Mouse (Mus musculus) heart, embryonic 14.5 days (tissue): ENCODE measurements around the gene Cnga3. TPM values are rescaled to one million over a fixed set of nuclear protein-coding genes. Genes with fewer than 3 reads are reported as not detected.

ENCODE experiments used
- ATAC-seq: fragments of 200-750 bp; cut with Nextera tagmentation; 2 replicates; pipeline ENCODE4 v1.8.0; 2017; ENCODE audit warnings: low read depth, moderate TSS enrichment; ENCODE audit not compliant: insufficient number of reproducible peaks, insufficient read depth, low FRiP score
- H3K27ac ChIP-seq, 2 experiments: fragments of 200-500 bp in 1 of 2; fragments of 300-500 bp in 1 of 2; sonication (generic) in 1 of 2; replicated peaks in 1 of 2; 2 replicates each; pipeline ENCODE4 v1.5.1; 2012 to 2014; ENCODE audit warnings: low read depth in 2 of 2, low read length in 2 of 2, control low read depth in 1 of 2, mild to moderate bottlenecking in 1 of 2, mixed read lengths in 1 of 2; ENCODE audit not compliant: control insufficient read depth in 1 of 2, insufficient read depth in 1 of 2
- H3K27me3 ChIP-seq: fragments of 300-500 bp; sonication (generic); 2 replicates; pipeline ENCODE4 v1.6.1; 2014; ENCODE audit warnings: mild to moderate bottlenecking, low read length, control low read depth; ENCODE audit not compliant: control insufficient read depth, insufficient read depth
- H3K36me3 ChIP-seq: fragments of 300-500 bp; sonication (generic); 2 replicates; pipeline ENCODE4 v1.6.1; 2014; ENCODE audit warnings: mild to moderate bottlenecking, control low read depth, low read length, mixed read lengths; ENCODE audit not compliant: control insufficient read depth, insufficient read depth
- H3K4me1 ChIP-seq, 2 experiments: fragments of 200-500 bp in 1 of 2; fragments of 300-500 bp in 1 of 2; sonication (generic) in 1 of 2; 2 replicates each; pipeline ENCODE4 v1.6.1; 2012 to 2014; ENCODE audit warnings: low read length in 2 of 2, control low read depth in 1 of 2, mixed read lengths in 1 of 2; ENCODE audit not compliant: control insufficient read depth in 2 of 2, insufficient read depth in 2 of 2
- H3K4me2 ChIP-seq: fragments of 300-500 bp; sonication (generic); 2 replicates; pipeline ENCODE4 v1.6.1; 2014; ENCODE audit warnings: mild to moderate bottlenecking, low read length
- H3K4me3 ChIP-seq, 2 experiments: fragments of 200-500 bp in 1 of 2; fragments of 300-500 bp in 1 of 2; sonication (generic) in 1 of 2; 2 replicates each; pipeline ENCODE4 v1.5.1; 2012 to 2014; ENCODE audit warnings: low read length in 2 of 2, mild to moderate bottlenecking in 2 of 2, control low read depth in 1 of 2, low read depth in 1 of 2, moderate library complexity in 1 of 2; ENCODE audit not compliant: control insufficient read depth in 1 of 2, insufficient read depth in 1 of 2
- H3K9ac ChIP-seq: fragments of 300-500 bp; sonication (generic); 2 replicates; pipeline ENCODE4 v1.6.1; 2014; ENCODE audit warnings: mild to moderate bottlenecking, low read length
- H3K9me3 ChIP-seq: fragments of 300-500 bp; sonication (generic); 2 replicates; pipeline ENCODE4 v1.6.1; 2016; ENCODE audit warnings: low read length, control low read depth; ENCODE audit not compliant: control insufficient read depth
- WGBS: fragments of 180-500 bp; shearing (Covaris S2); extraction: QIAGEN DNeasy Blood & Tissue Kit; methylation state at CpG from one replicate; pipeline ENCODE4 v1.1.7; 2014; 5-methylcytosine and 5-hydroxymethylcytosine counted together
- polyA plus RNA-seq: library from polyadenylated mRNA; unstranded; fragments of >200 nt; fragmentation: Nextera tagmentation; extraction: Ambion mirVana; gene quantifications from 2 replicates; pipeline ENCODE4 v1.2.1, GENCODE M21; 2014

The Cnga3 gene
- polyA plus RNA-seq, 1 experiment from 2014 or later, result not detected

DNA sequence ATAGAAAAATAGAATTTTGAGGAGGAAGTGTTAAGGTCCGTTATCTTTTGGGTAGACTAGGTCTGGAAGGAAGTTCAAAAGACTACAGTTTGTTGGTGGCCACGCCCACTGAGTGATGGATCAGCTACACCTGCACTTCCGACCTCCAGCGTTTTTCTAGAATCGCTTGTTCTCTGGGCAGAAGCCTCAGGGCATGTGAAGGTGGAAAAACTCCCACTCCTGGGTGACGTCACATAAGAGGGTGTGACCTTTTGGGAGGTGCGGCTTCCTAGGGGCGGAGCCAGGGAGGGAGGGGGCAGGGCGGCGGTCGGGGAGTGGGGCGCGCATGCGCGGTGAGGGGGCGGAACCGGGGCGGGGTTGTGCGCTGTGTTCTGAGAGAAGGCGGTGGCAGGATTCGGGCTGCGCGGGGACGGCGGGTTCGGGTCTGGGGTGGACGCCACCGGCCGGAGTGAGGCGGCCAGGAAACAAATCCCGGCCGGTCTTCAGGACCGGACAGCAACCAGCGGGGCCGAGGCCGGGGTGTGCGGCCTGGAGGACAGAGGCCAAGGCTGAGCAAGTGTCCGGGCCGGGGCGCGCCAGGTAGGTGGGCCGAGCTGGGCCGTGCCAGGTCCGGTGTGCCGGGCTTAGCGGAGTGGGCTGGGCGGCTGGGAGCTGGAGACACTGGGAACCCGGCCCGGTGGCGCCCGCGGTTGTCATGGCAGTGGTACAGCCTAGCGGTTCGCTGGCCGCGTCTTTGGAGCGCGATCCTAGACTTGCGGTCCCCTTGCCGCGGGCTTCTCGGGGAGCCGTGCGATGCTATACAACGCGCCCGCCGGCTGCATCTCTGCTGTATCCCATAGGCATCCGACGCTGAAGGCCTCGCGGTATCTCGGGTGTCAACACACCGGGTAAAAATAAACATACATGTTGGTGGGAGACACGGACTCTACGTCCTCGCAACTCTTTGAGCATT lies 85.6 kb downstream of the Cnga3 start, which contains the start of gene Inpp4a:
Gene Inpp4a, plus strand, starts transcription at position 326 of the 952 bp plus-strand sequence.
- Histone ChIP-seq H3K9ac (peak within 1 kb of the TSS; percentile 94), H3K27ac (peak within 1 kb of the TSS; percentile 22 to 64; a peak in 2 of 4 replicates), H3K9me3 (no peaks in the 10 kb centered on the region), H3K4me1 (peaks cover 5% of the 10 kb centered on the region in 2 experiments; a peak in 2 of 4 replicates), H3K4me3 (peak within 1 kb of the TSS; percentile 91 to 95), H3K27me3 (no peaks in the 10 kb centered on the region), H3K4me2 (peak within 1 kb of the TSS; percentile 83), H3K36me3 (no peaks in the 10 kb centered on the region)
- WGBS, result under 1% methylated on average over 77 of the region's 77 CpGs
- peak; percentile 89 for ATAC-seq

DNA sequence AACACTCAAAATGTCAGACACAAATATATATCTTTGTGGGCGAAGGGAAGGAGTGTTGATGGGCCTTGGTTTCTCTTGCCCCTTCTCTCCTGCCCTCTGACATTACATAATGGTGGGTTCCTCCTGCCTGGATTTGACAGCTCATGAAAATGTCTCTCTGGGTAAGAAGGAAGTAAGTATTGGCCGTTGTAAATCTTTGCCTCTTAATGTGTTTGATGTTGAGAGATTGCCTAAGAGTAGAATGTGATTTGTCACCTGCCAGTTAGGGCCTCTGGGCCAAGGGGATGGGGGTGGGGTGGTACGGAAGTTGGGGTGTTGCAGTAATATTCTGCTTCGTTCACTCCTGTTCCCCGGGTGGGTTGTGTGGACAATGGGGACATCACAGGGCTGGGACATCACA lies 86.4 kb downstream of the Cnga3 start:
- H3K9ac ChIP-seq, result peak overlapping the region; percentile 94
- no peak overlapping the region for H3K27ac ChIP-seq
- H3K36me3 ChIP-seq, result no peaks in the 10 kb centered on the region
- H3K4me1 ChIP-seq, result peaks cover 5% of the 10 kb centered on the region in 2 experiments; a peak in 2 of 4 replicates
- 65% methylated on average over 5 of the region's 5 CpGs for WGBS
- ATAC-seq, result no peak
- peak overlapping the region; percentile 83 for H3K4me2 ChIP-seq
- no peaks in the 10 kb centered on the region for H3K9me3 ChIP-seq
- H3K4me3 ChIP-seq, result peak overlapping the region; percentile 91 to 95
- H3K27me3 ChIP-seq, result no peaks in the 10 kb centered on the region

DNA sequence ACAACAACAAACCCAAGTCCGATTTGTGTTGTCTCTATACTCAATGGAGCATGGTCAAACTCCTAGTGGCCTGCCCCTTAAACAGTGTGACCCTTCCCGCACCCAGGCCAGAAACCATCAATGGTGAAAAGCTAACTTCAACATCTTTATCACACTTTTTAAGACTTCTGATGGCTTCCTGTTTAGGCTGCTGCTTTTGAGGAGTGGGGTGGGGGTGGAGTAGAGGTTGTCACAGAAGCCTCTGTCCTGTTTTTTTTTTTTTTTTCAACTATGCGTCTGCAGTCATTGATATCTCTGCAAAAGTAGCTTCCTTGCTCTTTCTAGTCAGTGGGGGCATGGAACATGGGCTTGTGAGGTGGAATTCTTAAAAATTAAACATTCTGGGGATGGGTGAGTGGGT lies 88.6 kb downstream of the Cnga3 start:
- H3K27me3 ChIP-seq, result no peaks in the 10 kb centered on the region
- ATAC-seq, result no peak
- no peak overlapping the region for H3K4me3 ChIP-seq
- H3K9me3 ChIP-seq, result no peaks in the 10 kb centered on the region
- 71% methylated on average over 3 of the region's 3 CpGs for WGBS
- H3K36me3 ChIP-seq, result no peaks in the 10 kb centered on the region
- H3K4me2 ChIP-seq, result no peak overlapping the region
- no peak overlapping the region for H3K27ac ChIP-seq
- peaks cover 5% of the 10 kb centered on the region in 2 experiments; a peak in 2 of 4 replicates for H3K4me1 ChIP-seq
- H3K9ac ChIP-seq, result no peak overlapping the region

DNA sequence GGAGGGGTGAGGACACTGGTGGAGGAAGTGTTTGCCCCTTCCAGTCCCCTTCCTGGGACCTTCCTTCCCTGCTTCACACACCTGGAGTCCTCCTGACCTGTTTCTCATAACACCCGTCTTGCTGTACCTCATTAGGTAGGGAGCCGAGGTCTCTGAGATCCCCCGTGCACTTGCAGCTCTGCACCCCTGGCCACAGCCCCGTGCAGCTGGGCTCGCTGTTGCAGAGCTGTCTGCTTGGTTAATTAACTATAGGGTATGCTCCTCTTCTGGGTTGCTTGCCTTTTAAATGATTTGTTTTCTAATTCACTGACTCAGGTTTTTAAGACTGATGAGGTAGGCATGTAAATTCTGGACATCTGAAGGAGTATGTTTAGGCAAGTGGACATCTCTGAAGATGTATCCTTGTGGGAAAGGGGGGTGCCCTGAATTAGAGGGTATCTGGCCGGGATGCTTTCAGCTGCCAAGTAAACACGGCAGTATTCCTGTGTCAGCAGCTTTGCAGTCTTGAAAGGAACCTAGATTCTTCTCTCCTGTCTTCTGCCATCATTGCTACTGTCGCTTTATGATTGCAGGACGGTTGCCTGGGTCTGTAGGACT lies 91.6 kb downstream of the Cnga3 start:
- Histone ChIP-seq H3K4me2 (no peak overlapping the region), H3K4me3 (no peak overlapping the region), H3K36me3 (no peaks in the 10 kb centered on the region), H3K27me3 (no peaks in the 10 kb centered on the region), H3K4me1 (peaks cover under 1 to 2% of the 10 kb centered on the region in 2 experiments; a peak in 2 of 4 replicates), H3K9ac (no peak overlapping the region), H3K27ac (no peak overlapping the region), H3K9me3 (0 out of 2 replicates have a peak, but pooled peaks cover 4% of the 10 kb centered on the region)
- WGBS, result 81% methylated on average over 9 of the region's 9 CpGs
- ATAC-seq, result no peak

DNA sequence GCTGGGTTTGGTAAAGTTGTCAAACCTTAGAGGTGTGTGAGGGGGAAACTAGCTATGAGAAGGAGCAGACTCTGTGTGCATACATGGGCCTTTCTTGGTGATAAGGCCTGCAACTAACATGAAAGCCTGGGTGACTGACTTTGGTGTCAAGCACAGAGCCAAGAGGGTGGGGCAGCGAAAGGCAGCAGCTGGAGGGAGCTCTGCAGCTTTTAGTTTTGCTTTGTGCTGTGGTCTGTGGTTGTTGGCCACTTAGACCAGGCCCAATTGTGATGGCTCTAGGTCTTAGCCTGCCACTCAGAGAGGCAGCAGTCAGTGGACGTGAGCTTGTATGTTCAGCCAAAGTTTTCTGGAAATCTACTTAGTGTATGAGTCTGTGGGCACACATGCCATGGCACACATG lies 93.4 kb downstream of the Cnga3 start:
- H3K9ac ChIP-seq, result no peak overlapping the region
- no peak overlapping the region for H3K4me2 ChIP-seq
- 0 out of 2 replicates have a peak, but pooled peaks cover 4% of the 10 kb centered on the region for H3K9me3 ChIP-seq
- H3K4me3 ChIP-seq, result no peak overlapping the region
- 90% methylated on average over 2 of the region's 2 CpGs for WGBS
- ATAC-seq, result no peak
- no peaks in the 10 kb centered on the region for H3K27me3 ChIP-seq
- no peak overlapping the region for H3K27ac ChIP-seq
- peaks cover 4% of the 10 kb centered on the region in 2 experiments; a peak in 3 of 4 replicates for H3K4me1 ChIP-seq
- no peaks in the 10 kb centered on the region for H3K36me3 ChIP-seq

DNA sequence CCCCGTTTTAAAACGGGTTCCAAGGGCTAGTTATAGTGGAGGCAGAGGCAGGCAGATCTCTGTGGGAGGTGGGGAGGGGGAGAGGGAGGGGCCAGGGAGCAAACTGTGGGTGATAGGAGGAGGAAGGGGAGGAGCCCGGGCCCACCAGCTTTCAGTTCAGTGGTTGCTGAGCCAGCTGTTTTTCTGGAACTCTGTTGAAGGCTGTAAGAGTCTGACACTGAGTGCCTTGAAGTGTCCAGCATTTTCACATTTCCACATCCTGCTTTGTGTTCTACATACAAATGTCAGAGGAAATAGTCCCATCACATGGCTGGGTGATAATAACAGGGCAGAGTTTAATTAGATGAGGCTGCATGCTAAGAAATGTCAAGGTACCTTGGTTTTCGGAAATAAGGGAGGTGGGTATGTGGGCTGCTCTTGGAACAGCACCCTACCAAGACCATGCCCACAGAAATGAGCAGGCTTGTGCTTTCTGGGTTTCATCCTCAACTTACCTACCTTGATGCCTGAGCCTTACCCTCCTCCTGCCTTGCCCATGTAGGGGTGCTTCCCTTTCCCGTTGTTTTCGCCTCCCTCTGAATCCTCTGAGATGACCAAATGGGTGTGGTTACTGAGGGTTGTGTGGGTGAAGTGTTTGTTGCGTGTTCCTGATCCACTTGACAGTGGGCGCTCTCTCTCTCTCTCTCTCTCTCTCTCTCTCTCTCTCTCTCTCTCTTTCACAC lies 93.9 kb downstream of the Cnga3 start:
- no peak overlapping the region for H3K4me3 ChIP-seq
- ATAC-seq, result no peak
- WGBS, result 81% methylated on average over 8 of the region's 8 CpGs

DNA sequence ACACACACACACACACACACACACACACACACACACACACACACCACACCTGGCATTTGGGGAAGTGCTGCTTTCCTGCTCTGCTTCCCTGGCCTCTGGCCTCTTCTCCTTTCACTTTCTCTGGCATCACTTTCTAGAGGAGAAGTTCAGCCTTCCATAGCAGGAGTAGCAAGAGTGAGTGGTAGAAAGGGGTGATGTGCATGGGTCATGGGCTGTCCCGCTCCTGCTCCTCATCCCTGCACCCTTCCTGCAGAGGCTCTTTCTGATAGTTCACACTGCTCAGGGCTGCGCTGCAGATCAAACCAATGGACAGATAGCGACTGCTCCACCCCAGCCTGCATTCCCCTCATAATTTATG lies 94.5 kb downstream of the Cnga3 start:
- WGBS, result 66% methylated on average over 3 of the region's 3 CpGs
- H3K4me2 ChIP-seq, result no peak overlapping the region
- no peak overlapping the region for H3K9ac ChIP-seq
- no peaks in the 10 kb centered on the region for H3K27me3 ChIP-seq
- H3K9me3 ChIP-seq, result 0 out of 2 replicates have a peak, but pooled peaks cover 4% of the 10 kb centered on the region
- no peak overlapping the region for H3K27ac ChIP-seq
- H3K4me3 ChIP-seq, result no peak overlapping the region
- ATAC-seq, result no peak
- H3K4me1 ChIP-seq, result peaks cover 4% of the 10 kb centered on the region in 2 experiments; a peak in 3 of 4 replicates
- no peaks in the 10 kb centered on the region for H3K36me3 ChIP-seq

More for the DNA sequence above, 93.9 kb downstream of the Cnga3 start:
- H3K27ac ChIP-seq, result no peak overlapping the region
- H3K9ac ChIP-seq, result no peak overlapping the region
- no peaks in the 10 kb centered on the region for H3K27me3 ChIP-seq
- no peak overlapping the region for H3K4me2 ChIP-seq
- H3K9me3 ChIP-seq, result 0 out of 2 replicates have a peak, but pooled peaks cover 4% of the 10 kb centered on the region
- H3K4me1 ChIP-seq, result peaks cover 4% of the 10 kb centered on the region in 2 experiments; a peak in 3 of 4 replicates
- no peaks in the 10 kb centered on the region for H3K36me3 ChIP-seq
